Comparison of ENCODE assay signal across 8 mouse cellular contexts in the genomic region with DNA sequence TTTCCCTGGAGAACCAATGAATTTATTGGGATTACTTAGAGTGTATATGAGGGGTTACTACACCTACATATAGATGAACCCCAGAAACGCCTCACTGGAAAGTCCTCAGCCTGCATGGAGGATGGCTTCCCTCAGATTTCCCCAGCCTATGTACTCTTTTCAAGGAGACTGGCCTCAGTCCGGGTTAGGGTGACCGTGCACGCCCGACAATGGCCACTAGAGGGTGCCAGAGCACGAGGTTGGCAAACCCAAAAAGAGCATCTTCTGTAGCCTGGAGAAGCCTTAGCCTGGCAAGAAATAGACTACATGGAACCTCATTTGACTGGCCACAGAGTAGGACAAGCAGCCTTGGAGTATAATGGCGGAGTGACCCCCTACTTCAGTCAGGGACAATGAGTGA. TPM values are rescaled to one million over a fixed set of nuclear protein-coding genes. Genes with fewer than 3 reads are reported as not detected.
DNase-seq lines count a peak whose midpoint lies in the region; ATAC-seq and TF ChIP-seq lines count a peak whose summit lies in the region.

No protein-coding gene starts in this region.

- H3K27me3 ChIP-seq in Patski = no peaks in the 10 kb centered on the region
- H3K27me3 ChIP-seq in hindbrain, embryonic 13.5 days = no peaks in the 10 kb centered on the region

- in situ Hi-C loops in Patski (cut with MboI; ENCODE audit: low pct_unique_long_range_greater_than_20kb) = no loop called here

- H3K4me2 ChIP-seq in hindbrain, embryonic 13.5 days = no peak overlapping the region

- POLR2A ChIA-PET in Patski (lab: Charles Lee) = no interaction called here

- H3K9me3 ChIP-seq in hindbrain, embryonic 13.5 days = no peaks in the 10 kb centered on the region

- CTCF ChIA-PET in Patski (lab: Charles Lee) = interaction anchor here (0.9 to 1.8 kb wide), 2 partner anchors 12 to 15 kb away, joined by 3 to 5 read pairs; no protein-coding TSS in a partner anchor

- DNase-seq in Patski (ENCODE audit: low read depth, low spot score) = no peak
- peak; percentile 88 to 91 for DNase-seq in cerebellum, adult 18-20 months
- DNase-seq in frontal cortex, adult 2 months (ENCODE audit: extremely low spot score in 1 of 2, low spot score in 1 of 2) = peak; percentile 24 to 94
- peak; percentile 83 for DNase-seq in layer of hippocampus, postnatal 36 days
- DNase-seq in lung, postnatal 4 days = peak; percentile 84 to 92
- peak; percentile 89 for DNase-seq in right cerebral cortex, postnatal 4 days
- peak; percentile 74 to 93 for DNase-seq in urinary bladder, postnatal 4 days (ENCODE audit: low spot score in 2 of 2)

- H3K27ac ChIP-seq in hindbrain, embryonic 13.5 days = no peak overlapping the region

- peak; percentile 57 for ATAC-seq in Patski
- ATAC-seq in hindbrain, embryonic 13.5 days (ENCODE audit: low FRiP score) = 0 out of 2 replicates have a peak, but pooled peaks have one; percentile 43

- H3K4me1 ChIP-seq in hindbrain, embryonic 13.5 days (replicated peaks) = no peaks in the 10 kb centered on the region

- TF ChIP-seq CTCF in Patski (IDR thresholded peaks at IDR 0.05) = peak; percentile 95

- no peak overlapping the region for H3K9ac ChIP-seq in hindbrain, embryonic 13.5 days

- WGBS in hindbrain, embryonic 13.5 days = 9% methylated on average over 7 of the region's 7 CpGs

- no peak overlapping the region for H3K4me3 ChIP-seq in hindbrain, embryonic 13.5 days

- no peaks in the 10 kb centered on the region for H3K36me3 ChIP-seq in hindbrain, embryonic 13.5 days

RNA-seq across cellular contexts. Expression of gene Scaf11, which starts 15.7 kb away (rescaled TPM):
- 87.4 TPM for polyA plus RNA-seq in Patski (2021)
- 29.8 and 32.2 TPM in 2 replicates for polyA plus RNA-seq in frontal cortex, adult 2 months (2012; rRNA removed)
- 51.1 and 54.4 TPM in 2 replicates for polyA plus RNA-seq in hindbrain, embryonic 13.5 days (2015; fragmentation: Nextera tagmentation; extraction: Ambion mirVana)
- total RNA-seq in layer of hippocampus, postnatal 36 days (2021) = 10 to 100 TPM; 52.5 to 53.6 TPM
